26 mouse cellular contexts compared by ENCODE assay signal in genomic region chr2:45485477-45485876, GRCm38 (mm10).
DNase-seq lines count a peak whose midpoint lies in the region; ATAC-seq and TF ChIP-seq lines count a peak whose summit lies in the region.
"Had no signal": no experiment of that assay in that cellular context is flagged by ENCODE, and none has a peak within 500 bp of the region (broad histone marks: within the 10 kb centered on the region; RNA-seq: fewer than 3 reads in every experiment).

No protein-coding gene starts in this region.

- no peak overlapping the region for H3K9ac ChIP-seq in kidney, postnatal 0 days (ENCODE audit: low read depth, low read length)
- no peak overlapping the region for H3K9ac ChIP-seq in embryonic facial prominence, embryonic 12.5 days
- no peak overlapping the region for H3K9ac ChIP-seq in embryonic facial prominence, embryonic 14.5 days (ENCODE audit: low read depth, low read length)
- H3K9ac ChIP-seq: forebrain, embryonic 12.5 days; hindbrain, embryonic 12.5 days had no signal

- no peak overlapping the region for H3K4me3 ChIP-seq in kidney, postnatal 0 days (replicated peaks; ENCODE audit: low read depth, low read length)
- no peak overlapping the region for H3K4me3 ChIP-seq in embryonic facial prominence, embryonic 12.5 days
- H3K4me3 ChIP-seq in embryonic facial prominence, embryonic 14.5 days (ENCODE audit: low read depth, low read length), result no peak overlapping the region
- H3K4me3 ChIP-seq: forebrain, embryonic 12.5 days; gastrocnemius, adult 2 months; heart, embryonic 10.5 days; hindbrain, embryonic 12.5 days had no signal

- H3K4me1 ChIP-seq in kidney, postnatal 0 days (replicated peaks; ENCODE audit: insufficient read depth, low read length), result no peaks in the 10 kb centered on the region
- no peaks in the 10 kb centered on the region for H3K4me1 ChIP-seq in embryonic facial prominence, embryonic 12.5 days
- no peaks in the 10 kb centered on the region for H3K4me1 ChIP-seq in embryonic facial prominence, embryonic 14.5 days (ENCODE audit: control insufficient read depth, insufficient read depth, low read length)
- H3K4me1 ChIP-seq: forebrain, embryonic 12.5 days; heart, embryonic 10.5 days; hindbrain, embryonic 12.5 days had no signal

- H3K36me3 ChIP-seq in kidney, postnatal 0 days (ENCODE audit: insufficient read depth, low read length), result no peaks in the 10 kb centered on the region
- no peaks in the 10 kb centered on the region for H3K36me3 ChIP-seq in embryonic facial prominence, embryonic 12.5 days
- H3K36me3 ChIP-seq in embryonic facial prominence, embryonic 14.5 days (ENCODE audit: control insufficient read depth, insufficient read depth, low read length), result no peaks in the 10 kb centered on the region
- H3K36me3 ChIP-seq: forebrain, embryonic 12.5 days; heart, embryonic 10.5 days; hindbrain, embryonic 12.5 days had no signal

- ATAC-seq in kidney, postnatal 0 days (replicated peaks; ENCODE audit: low FRiP score, low read depth), result no peak
- no peak for ATAC-seq in embryonic facial prominence, embryonic 12.5 days (ENCODE audit: insufficient number of reproducible peaks, insufficient read depth, low FRiP score, low TSS enrichment)
- peak; percentile 37; the same call in 1 of the 2 replicates for ATAC-seq in embryonic facial prominence, embryonic 14.5 days (ENCODE audit: low read depth)
- ATAC-seq: activated CD4-positive, CD25-positive, alpha-beta regulatory T cell, adult 4 months; forebrain, embryonic 16.5 days; hindbrain, embryonic 16.5 days; inflammation-experienced regulatory T-cells, adult 6 months; Patski had no signal

- 73% methylated on average over 10 of the region's 10 CpGs for WGBS in kidney, postnatal 0 days
- WGBS in embryonic facial prominence, embryonic 12.5 days, result 62% methylated on average over 10 of the region's 10 CpGs
- WGBS in embryonic facial prominence, embryonic 14.5 days, result 36% methylated on average over 10 of the region's 10 CpGs

- TF ChIP-seq CTCF in kidney, postnatal 0 days (IDR thresholded peaks at IDR 0.05; ENCODE audit: low read depth), result no peak

- peak; percentile 9 for DNase-seq in kidney, postnatal 0 days (ENCODE audit: low spot score)
- DNase-seq in kidney, adult 11 months, result no peak
- DNase-seq in embryonic facial prominence, embryonic 14.5 days (ENCODE audit: low spot score), result peak; percentile 61
- peak; percentile 2 for DNase-seq in telencephalon, adult 2 months (ENCODE audit: low read depth, low spot score)
- DNase-seq in adrenal gland, adult 2 months, result no peak
- DNase-seq: adrenal gland, adult 8-10 months; adrenal gland, postnatal 36 days; cerebellum, adult 11 months; cerebellum, adult 8-10 months; cerebellum, postnatal 14 days; embryo, embryonic 11 days; gastrocnemius, adult 2 months; gastrocnemius, postnatal 36 days; heart, adult 18-20 months; heart, postnatal 10 days; heart, postnatal 4 days had no signal

- no peak overlapping the region for H3K4me2 ChIP-seq in kidney, postnatal 0 days (ENCODE audit: low read length)
- H3K4me2 ChIP-seq in embryonic facial prominence, embryonic 12.5 days (replicated peaks), result no peak overlapping the region
- H3K4me2 ChIP-seq in embryonic facial prominence, embryonic 14.5 days (ENCODE audit: low read depth, low read length), result peak overlapping the region; percentile 20; the same call in 1 of the 2 replicates
- H3K4me2 ChIP-seq: forebrain, embryonic 12.5 days; hindbrain, embryonic 12.5 days had no signal

- no peaks in the 10 kb centered on the region for H3K27me3 ChIP-seq in kidney, postnatal 0 days (ENCODE audit: insufficient read depth, low read length)
- H3K27me3 ChIP-seq in embryonic facial prominence, embryonic 12.5 days, result no peaks in the 10 kb centered on the region
- H3K27me3 ChIP-seq in embryonic facial prominence, embryonic 14.5 days (replicated peaks; ENCODE audit: control insufficient read depth, insufficient read depth, low read length), result no peaks in the 10 kb centered on the region
- H3K27me3 ChIP-seq: CH12.LX; forebrain, embryonic 12.5 days; hindbrain, embryonic 12.5 days; Patski had no signal

- no peak overlapping the region for H3K27ac ChIP-seq in kidney, postnatal 0 days
- 0 out of 2 replicates have a peak overlapping the region, but pooled peaks have one; percentile 12 for H3K27ac ChIP-seq in embryonic facial prominence, embryonic 12.5 days
- H3K27ac ChIP-seq in embryonic facial prominence, embryonic 14.5 days (replicated peaks; ENCODE audit: low read depth, low read length), result peak overlapping the region; percentile 73
- H3K27ac ChIP-seq: forebrain, embryonic 12.5 days; gastrocnemius, adult 2 months; heart, embryonic 10.5 days; hindbrain, embryonic 12.5 days had no signal

- H3K9me3 ChIP-seq in kidney, postnatal 0 days (replicated peaks; ENCODE audit: low read length), result no peaks in the 10 kb centered on the region
- H3K9me3 ChIP-seq in embryonic facial prominence, embryonic 12.5 days, result no peaks in the 10 kb centered on the region
- H3K9me3 ChIP-seq in embryonic facial prominence, embryonic 14.5 days (ENCODE audit: control insufficient read depth, low read length), result no peaks in the 10 kb centered on the region
- H3K9me3 ChIP-seq: forebrain, embryonic 12.5 days; heart, embryonic 10.5 days; hindbrain, embryonic 12.5 days had no signal

Comparison
In these comparisons a context has a peak if more than half of its experiments do, and no peak if none do; other contexts are left out.
1. DNase-seq: peak in kidney, postnatal 0 days (single experiment), embryonic facial prominence, embryonic 14.5 days (single experiment) and telencephalon, adult 2 months (single experiment); none in kidney, adult 11 months (single experiment) and adrenal gland, adult 2 months (single experiment).